Comparison of ENCODE assay signal across 8 mouse cellular contexts in genomic region chr11:3173425-3174318, GRCm38 (mm10). TPM values are rescaled to one million over a fixed set of nuclear protein-coding genes. Genes with fewer than 3 reads are reported as not detected.
DNase-seq lines count a peak whose midpoint lies in the region; ATAC-seq and TF ChIP-seq lines count a peak whose summit lies in the region.
"Not testable (repeated sequence)": the region's sequence is repeated elsewhere in the genome, so short reads cannot be mapped to it uniquely, and the experiment has no call there.

No protein-coding gene starts in this region.

- H3K4me2 ChIP-seq in hindbrain, embryonic 15.5 days; neural tube, embryonic 14.5 days (ENCODE audit: low read depth, low read length): not testable (repeated sequence)

- not testable (repeated sequence) for H3K9ac ChIP-seq in hindbrain, embryonic 15.5 days; neural tube, embryonic 14.5 days (replicated peaks; ENCODE audit: low read depth, low read length)

- H3K9me3 ChIP-seq in embryonic facial prominence, embryonic 10.5 days: peaks cover 12% of the 10 kb centered on the region
- H3K9me3 ChIP-seq in hindbrain, embryonic 15.5 days: peaks cover 15% of the 10 kb centered on the region
- H3K9me3 ChIP-seq in neural tube, embryonic 14.5 days (ENCODE audit: control insufficient read depth, low read length): not testable (repeated sequence)

- peaks cover 11% of the 10 kb centered on the region for H3K36me3 ChIP-seq in embryonic facial prominence, embryonic 10.5 days (replicated peaks)
- H3K36me3 ChIP-seq in hindbrain, embryonic 15.5 days; neural tube, embryonic 14.5 days (ENCODE audit: control insufficient read depth, insufficient read depth, low read length); thymus, adult 2 months (ENCODE audit: control insufficient read depth, insufficient read depth, low read length): not testable (repeated sequence)

- H3K4me3 ChIP-seq in embryonic facial prominence, embryonic 10.5 days; hindbrain, embryonic 15.5 days; neural tube, embryonic 14.5 days (ENCODE audit: low read depth, low read length); thymus, adult 2 months (ENCODE audit: control insufficient read depth, insufficient read depth, low read length): not testable (repeated sequence)

- not testable (repeated sequence) for H3K27me3 ChIP-seq in embryonic facial prominence, embryonic 10.5 days (replicated peaks; ENCODE audit: low read depth, poor library complexity, severe bottlenecking); hindbrain, embryonic 15.5 days; neural tube, embryonic 14.5 days (ENCODE audit: control insufficient read depth, insufficient read depth, low read length); thymus, adult 2 months (ENCODE audit: control insufficient read depth, insufficient read depth, low read length)

- H3K4me1 ChIP-seq in embryonic facial prominence, embryonic 10.5 days; hindbrain, embryonic 15.5 days (replicated peaks); neural tube, embryonic 14.5 days (ENCODE audit: control insufficient read depth, insufficient read depth, low read length); thymus, adult 2 months (replicated peaks; ENCODE audit: control insufficient read depth, insufficient read depth, low read length): not testable (repeated sequence)

- TF ChIP-seq POLR2A in thymus, adult 2 months (IDR thresholded peaks at IDR 0.05; ENCODE audit: control insufficient read depth, extremely low read depth, insufficient read depth, low read length, poor library complexity): not testable (repeated sequence)

- 85% methylated on average over 11 of the region's 11 CpGs for WGBS in embryonic facial prominence, embryonic 10.5 days
- WGBS in hindbrain, embryonic 15.5 days: 84% methylated on average over 11 of the region's 11 CpGs
- WGBS in neural tube, embryonic 14.5 days: 85% methylated on average over 11 of the region's 11 CpGs
- WGBS in thymus, adult 2 months: 88% methylated on average over 11 of the region's 11 CpGs

- not testable (repeated sequence) for H3K27ac ChIP-seq in embryonic facial prominence, embryonic 10.5 days (replicated peaks); hindbrain, embryonic 15.5 days (replicated peaks); neural tube, embryonic 14.5 days (ENCODE audit: low read depth, low read length); thymus, adult 2 months (ENCODE audit: control insufficient read depth, insufficient read depth, low read length)

- TF ChIP-seq CTCF in thymus, adult 2 months (IDR thresholded peaks at IDR 0.05; ENCODE audit: borderline replicate concordance, control insufficient read depth, extremely low read depth, insufficient read depth, low read length, poor library complexity): not testable (repeated sequence)

- DNase-seq in NIH3T3 (ENCODE audit: low read depth): peak; percentile 58
- peak; percentile 27 for DNase-seq in embryonic facial prominence, embryonic 10.5 days (ENCODE audit: low spot score)
- peak; percentile 77 for DNase-seq in gastrocnemius, postnatal 25 days
- DNase-seq in layer of hippocampus, postnatal 14 days (ENCODE audit: low spot score in 2 of 2): peak; percentile 54 to 60
- peak; percentile 53 to 76 for DNase-seq in lung, adult 18-20 months
- peak; percentile 66 for DNase-seq in thymus, adult 2 months

- peak; percentile 51 for ATAC-seq in hindbrain, embryonic 15.5 days (ENCODE audit: low FRiP score, low read depth)
- ATAC-seq in neural tube, embryonic 14.5 days (ENCODE audit: low read depth): peak; percentile 63; the same call in 1 of the 2 replicates

RNA-seq across cellular contexts. Expression of gene Sfi1, which starts 19.6 kb away (rescaled TPM):
- 12.1 and 12.4 TPM in 2 replicates for polyA plus RNA-seq in embryonic facial prominence, embryonic 10.5 days (2016; fragmentation: Nextera tagmentation; extraction: Ambion mirVana)
- total RNA-seq in gastrocnemius, postnatal 25 days (2021): 10 to 100 TPM; 10.8 to 14.1 TPM
- polyA plus RNA-seq in hindbrain, embryonic 15.5 days (2015; fragmentation: Nextera tagmentation; extraction: Ambion mirVana): 16.9 and 17.2 TPM in 2 replicates
- 10 to 100 TPM; 56.3 to 57.2 TPM for total RNA-seq in layer of hippocampus, postnatal 14 days (2021)
- 12.8 and 14.4 TPM in 2 replicates for polyA plus RNA-seq in neural tube, embryonic 14.5 days (2014; fragmentation: Nextera tagmentation; extraction: Ambion mirVana)
- polyA plus RNA-seq in thymus, adult 2 months (2012; rRNA removed): 36.8 and 49.4 TPM in 2 replicates

RNA-seq across cellular contexts. Expression of gene Eif4enif1, which starts 28.5 kb away (rescaled TPM):
- 65.6 and 69.8 TPM in 2 replicates for polyA plus RNA-seq in embryonic facial prominence, embryonic 10.5 days (2016; fragmentation: Nextera tagmentation; extraction: Ambion mirVana)
- total RNA-seq in gastrocnemius, postnatal 25 days (2021): 10 to 100 TPM; 27.5 to 32.7 TPM
- polyA plus RNA-seq in hindbrain, embryonic 15.5 days (2015; fragmentation: Nextera tagmentation; extraction: Ambion mirVana): 53.5 and 58.9 TPM in 2 replicates
- total RNA-seq in layer of hippocampus, postnatal 14 days (2021): 10 to 100 TPM; 61.5 to 66.1 TPM
- 60.3 and 64.5 TPM in 2 replicates for polyA plus RNA-seq in neural tube, embryonic 14.5 days (2014; fragmentation: Nextera tagmentation; extraction: Ambion mirVana)
- polyA plus RNA-seq in thymus, adult 2 months (2012; rRNA removed): 87.8 and 88.8 TPM in 2 replicates

Comparison
In these comparisons a context has a peak if more than half of its experiments do, and no peak if none do; other contexts are left out.
1. DNase-seq: peak in every context shown above with its lines; median percentile 77 in gastrocnemius, postnatal 25 days; 66 in thymus, adult 2 months; 64 in lung, adult 18-20 months; 58 in NIH3T3; 57 in layer of hippocampus, postnatal 14 days; 27 in embryonic facial prominence, embryonic 10.5 days.